Mouse (Mus musculus): Measurements from ENCODE around the gene Gm49321. TPM values are rescaled to one million over a fixed set of nuclear protein-coding genes. Genes with fewer than 3 reads are reported as not detected.

The Gm49321 gene
- polyA plus RNA-seq, 1 experiment from 2014 or later: 14.4 TPM

DNA sequence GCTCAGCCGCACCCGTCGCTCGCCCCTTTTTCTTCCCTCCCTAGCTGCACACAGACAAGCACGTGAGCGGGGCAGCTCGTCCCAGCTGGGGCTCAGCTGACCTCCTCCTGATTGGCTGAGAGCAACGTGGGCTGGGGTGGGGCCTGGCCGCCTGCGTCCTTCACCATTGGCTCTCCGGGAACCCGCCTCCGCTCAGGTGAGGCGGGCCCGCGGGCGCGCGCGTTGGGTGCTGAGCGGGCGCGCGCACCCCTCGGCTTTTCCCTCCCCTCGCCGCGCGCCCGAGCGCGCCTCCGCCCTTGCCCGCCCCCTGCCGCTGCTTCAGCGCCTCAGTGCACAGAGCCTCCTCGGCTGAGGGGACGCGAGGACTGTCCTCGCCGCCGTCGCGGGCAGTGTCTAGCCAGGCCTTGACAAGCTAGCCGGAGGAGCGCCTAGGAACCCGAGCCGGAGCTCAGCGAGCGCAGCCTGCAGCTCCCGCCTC is 29.7 kb upstream of the Gm49321 start:
- no peaks in the 10 kb centered on the region for H3K36me3 ChIP-seq
- H3K27me3 ChIP-seq (ENCODE audit: low read depth, poor library complexity, severe bottlenecking): no peaks in the 10 kb centered on the region
- H3K9me3 ChIP-seq (replicated peaks): no peaks in the 10 kb centered on the region
- DNase-seq (ENCODE audit: low spot score): peak; percentile 98
- H3K4me3 ChIP-seq: peak overlapping the region; percentile 93
- under 1% methylated on average over 45 of the region's 51 CpGs for WGBS
- peaks cover 19% of the 10 kb centered on the region for H3K4me1 ChIP-seq
- H3K27ac ChIP-seq: peak overlapping the region; percentile 99

DNA sequence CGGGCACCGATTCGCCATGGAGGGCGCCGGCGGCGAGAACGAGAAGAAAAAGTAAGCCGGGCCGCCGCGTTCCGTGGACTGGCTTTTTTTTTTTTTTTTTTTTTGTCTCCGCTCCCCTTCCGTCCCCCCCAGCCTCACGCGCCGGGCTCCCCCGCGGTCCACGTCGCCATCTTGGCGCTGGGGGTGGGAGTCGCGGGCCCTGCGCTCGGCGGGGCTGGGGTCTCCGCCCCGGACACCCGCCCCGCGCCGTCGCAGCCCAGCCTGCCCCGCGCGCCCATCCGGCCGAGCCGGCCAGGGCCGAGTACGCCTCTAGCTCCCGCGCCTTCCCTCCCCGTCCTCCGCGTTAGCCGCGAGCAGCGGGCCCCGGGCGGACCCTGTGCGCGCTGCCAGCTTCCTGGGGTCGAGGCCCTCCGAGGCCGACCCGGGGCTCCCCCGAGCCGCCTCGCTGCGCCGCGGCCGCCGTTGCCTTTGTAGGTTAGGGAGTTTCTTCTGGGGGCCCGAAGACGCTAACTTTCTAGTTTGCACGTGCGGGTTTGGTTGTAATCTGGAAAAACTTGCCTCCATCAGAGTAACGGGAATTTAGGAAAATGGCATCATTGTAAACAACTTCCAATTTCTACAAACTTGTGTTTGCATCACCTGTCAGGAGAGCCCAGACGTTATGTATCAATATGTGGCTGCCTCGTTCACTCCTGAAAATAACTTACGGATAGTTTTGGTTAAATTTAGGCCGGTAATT is 29.0 kb upstream of the Gm49321 start:
- peak overlapping the region; percentile 99 for H3K27ac ChIP-seq
- peak; percentile 83 for DNase-seq (ENCODE audit: low spot score)
- H3K9me3 ChIP-seq (replicated peaks): no peaks in the 10 kb centered on the region
- no peaks in the 10 kb centered on the region for H3K27me3 ChIP-seq (ENCODE audit: low read depth, poor library complexity, severe bottlenecking)
- peak overlapping the region; percentile 93 for H3K4me3 ChIP-seq
- H3K4me1 ChIP-seq: peaks cover 19% of the 10 kb centered on the region
- H3K36me3 ChIP-seq: no peaks in the 10 kb centered on the region
- under 1% methylated on average over 76 of the region's 76 CpGs for WGBS

DNA sequence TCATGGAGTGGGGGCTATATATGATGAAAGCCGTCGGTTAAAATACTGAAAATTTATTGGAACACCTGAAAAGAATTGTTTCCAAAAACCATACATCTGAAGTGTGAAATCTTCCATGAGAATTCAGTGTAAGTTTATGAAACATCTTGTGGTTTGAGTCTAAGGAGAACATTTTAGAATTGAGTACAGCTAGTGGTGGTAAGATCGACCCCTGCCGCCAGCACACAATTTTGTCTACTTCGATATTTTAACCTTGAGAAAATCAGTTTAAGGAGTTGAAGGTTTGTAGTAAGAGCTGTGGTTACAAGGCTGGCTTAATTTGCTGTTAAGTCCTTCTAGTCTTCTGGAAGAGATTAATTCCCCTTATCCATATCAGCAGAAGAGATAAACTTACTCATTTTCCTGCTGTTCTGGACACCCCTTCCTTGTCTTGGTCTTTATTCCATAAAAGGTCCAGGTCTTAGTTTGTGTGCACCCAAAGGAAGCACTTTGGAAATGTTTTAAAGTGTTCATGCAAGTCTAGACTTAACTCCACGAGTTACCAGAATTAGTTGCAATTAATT is 28.4 kb upstream of the Gm49321 start:
- Histone ChIP-seq H3K27ac (peak overlapping the region; percentile 99), H3K36me3 (no peaks in the 10 kb centered on the region), H3K27me3 (ENCODE audit: low read depth, poor library complexity, severe bottlenecking) (no peaks in the 10 kb centered on the region), H3K9me3 (replicated peaks) (no peaks in the 10 kb centered on the region), H3K4me1 (peaks cover 19% of the 10 kb centered on the region), H3K4me3 (peak overlapping the region; percentile 93)
- WGBS: 11% methylated on average over 6 of the region's 6 CpGs
- no peak for DNase-seq (ENCODE audit: low spot score)

DNA sequence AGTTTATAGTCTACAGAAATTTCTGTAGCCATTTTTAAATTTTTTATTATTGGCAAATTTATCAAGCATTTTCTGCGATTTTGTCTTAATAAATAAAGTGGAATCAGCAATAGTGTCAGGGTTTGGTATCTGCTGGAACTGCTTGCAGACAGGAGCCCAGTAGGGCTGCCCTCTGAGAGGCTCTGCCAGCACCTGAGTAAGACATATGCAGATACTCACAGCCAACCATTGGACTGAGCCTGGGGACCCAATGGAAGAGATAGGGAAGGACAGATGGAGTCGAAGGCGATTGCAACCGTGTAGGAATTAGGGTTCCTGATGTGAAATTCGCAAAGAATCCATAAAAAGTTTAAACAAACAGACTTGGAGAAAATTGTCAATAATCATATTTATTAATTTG is 19.0 kb upstream of the Gm49321 start:
- no peak for DNase-seq (ENCODE audit: low spot score)
- H3K9me3 ChIP-seq (replicated peaks): no peaks in the 10 kb centered on the region
- WGBS: 97% methylated on average over 5 of the region's 5 CpGs
- H3K4me1 ChIP-seq: no peaks in the 10 kb centered on the region
- H3K27ac ChIP-seq: no peak overlapping the region
- no peaks in the 10 kb centered on the region for H3K36me3 ChIP-seq
- H3K27me3 ChIP-seq (ENCODE audit: low read depth, poor library complexity, severe bottlenecking): no peaks in the 10 kb centered on the region
- no peak overlapping the region for H3K4me3 ChIP-seq

DNA sequence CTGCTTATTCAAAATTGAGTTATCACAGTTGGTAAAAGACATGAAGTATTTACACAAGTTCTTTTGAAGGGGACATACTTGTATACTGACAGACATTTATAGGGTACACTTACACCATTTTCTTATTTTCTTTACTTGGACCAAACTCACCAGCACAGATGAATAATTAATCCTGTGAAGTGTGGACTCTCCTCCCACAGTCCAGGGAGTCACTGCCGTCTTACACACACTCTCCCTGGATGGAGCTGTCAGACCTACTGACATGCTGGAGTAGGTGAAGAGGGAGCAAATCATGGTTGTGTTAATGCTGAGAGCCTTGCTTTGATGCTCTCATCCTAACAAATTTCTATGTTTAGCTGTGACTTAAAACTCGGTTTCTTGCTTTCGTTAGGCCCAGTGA is 7.2 kb upstream of the Gm49321 start:
- H3K36me3 ChIP-seq: peaks cover 86% of the 10 kb centered on the region
- no peaks in the 10 kb centered on the region for H3K9me3 ChIP-seq (replicated peaks)
- 94% methylated on average over 3 of the region's 3 CpGs for WGBS
- H3K4me3 ChIP-seq: no peak overlapping the region
- no peaks in the 10 kb centered on the region for H3K27me3 ChIP-seq (ENCODE audit: low read depth, poor library complexity, severe bottlenecking)
- no peak overlapping the region for H3K27ac ChIP-seq
- no peaks in the 10 kb centered on the region for H3K4me1 ChIP-seq
- no peak for DNase-seq (ENCODE audit: low spot score)

GRCm38 (mm10) chr12:73931274-73931673 is 6.2 kb upstream of the Gm49321 start:
- WGBS: 60% methylated on average over 5 of the region's 5 CpGs
- DNase-seq (ENCODE audit: low spot score): no peak
- H3K4me3 ChIP-seq: no peak overlapping the region
- peaks cover 96% of the 10 kb centered on the region for H3K36me3 ChIP-seq
- no peak overlapping the region for H3K27ac ChIP-seq
- no peaks in the 10 kb centered on the region for H3K4me1 ChIP-seq
- no peaks in the 10 kb centered on the region for H3K9me3 ChIP-seq (replicated peaks)
- H3K27me3 ChIP-seq (ENCODE audit: low read depth, poor library complexity, severe bottlenecking): no peaks in the 10 kb centered on the region

DNA sequence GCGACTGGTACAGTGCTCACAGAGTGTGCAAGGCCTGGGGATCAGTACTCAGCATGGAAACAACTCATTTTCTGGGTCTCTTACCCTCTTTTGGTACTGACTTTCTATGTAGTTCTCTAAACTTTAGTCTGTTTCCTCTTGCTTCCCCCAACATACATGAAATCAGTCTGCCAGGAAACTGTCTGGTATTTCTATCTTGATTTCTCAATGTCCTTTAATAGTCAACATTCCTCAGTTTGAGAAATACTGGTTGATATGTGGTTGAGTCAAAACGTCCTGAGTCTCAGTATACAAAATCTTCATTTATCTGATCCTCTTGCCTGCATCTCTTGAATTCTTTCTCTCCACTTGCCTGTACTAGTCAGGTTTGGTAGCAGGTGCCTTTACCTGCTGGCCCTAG is 2.9 kb upstream of the Gm49321 start:
- DNase-seq (ENCODE audit: low spot score): no peak
- no peaks in the 10 kb centered on the region for H3K9me3 ChIP-seq (replicated peaks)
- WGBS: 83% methylated on average over 2 of the region's 2 CpGs
- no peak overlapping the region for H3K27ac ChIP-seq
- peaks cover 99% of the 10 kb centered on the region for H3K36me3 ChIP-seq
- no peak overlapping the region for H3K4me3 ChIP-seq
- no peaks in the 10 kb centered on the region for H3K4me1 ChIP-seq
- H3K27me3 ChIP-seq (ENCODE audit: low read depth, poor library complexity, severe bottlenecking): no peaks in the 10 kb centered on the region

- no peak overlapping the region for H3K4me3 ChIP-seq
- no peaks in the 10 kb centered on the region for H3K27me3 ChIP-seq (ENCODE audit: low read depth, poor library complexity, severe bottlenecking)
- peaks cover 99% of the 10 kb centered on the region for H3K36me3 ChIP-seq
- DNase-seq (ENCODE audit: low spot score): no peak
- H3K9me3 ChIP-seq (replicated peaks): no peaks in the 10 kb centered on the region
- no peak overlapping the region for H3K27ac ChIP-seq
- 95% methylated on average over 6 of the region's 6 CpGs for WGBS
- H3K4me1 ChIP-seq: no peaks in the 10 kb centered on the region
Observed at GRCm38 (mm10) chr12:73939542-73939941, 2.1 kb downstream of the Gm49321 start.

- no peak overlapping the region for H3K4me3 ChIP-seq
- peaks cover 28% of the 10 kb centered on the region; the same call in 1 of the 2 replicates for H3K27me3 ChIP-seq (ENCODE audit: low read depth, poor library complexity, severe bottlenecking)
- peaks cover 48% of the 10 kb centered on the region for H3K36me3 ChIP-seq
- 94% methylated on average over 4 of the region's 4 CpGs for WGBS
- no peaks in the 10 kb centered on the region for H3K9me3 ChIP-seq (replicated peaks)
- H3K4me1 ChIP-seq: peaks cover 8% of the 10 kb centered on the region
- no peak for DNase-seq (ENCODE audit: low spot score)
- no peak overlapping the region for H3K27ac ChIP-seq
Observed at GRCm38 (mm10) chr12:73948415-73948814, 11.0 kb downstream of the Gm49321 start.

DNA sequence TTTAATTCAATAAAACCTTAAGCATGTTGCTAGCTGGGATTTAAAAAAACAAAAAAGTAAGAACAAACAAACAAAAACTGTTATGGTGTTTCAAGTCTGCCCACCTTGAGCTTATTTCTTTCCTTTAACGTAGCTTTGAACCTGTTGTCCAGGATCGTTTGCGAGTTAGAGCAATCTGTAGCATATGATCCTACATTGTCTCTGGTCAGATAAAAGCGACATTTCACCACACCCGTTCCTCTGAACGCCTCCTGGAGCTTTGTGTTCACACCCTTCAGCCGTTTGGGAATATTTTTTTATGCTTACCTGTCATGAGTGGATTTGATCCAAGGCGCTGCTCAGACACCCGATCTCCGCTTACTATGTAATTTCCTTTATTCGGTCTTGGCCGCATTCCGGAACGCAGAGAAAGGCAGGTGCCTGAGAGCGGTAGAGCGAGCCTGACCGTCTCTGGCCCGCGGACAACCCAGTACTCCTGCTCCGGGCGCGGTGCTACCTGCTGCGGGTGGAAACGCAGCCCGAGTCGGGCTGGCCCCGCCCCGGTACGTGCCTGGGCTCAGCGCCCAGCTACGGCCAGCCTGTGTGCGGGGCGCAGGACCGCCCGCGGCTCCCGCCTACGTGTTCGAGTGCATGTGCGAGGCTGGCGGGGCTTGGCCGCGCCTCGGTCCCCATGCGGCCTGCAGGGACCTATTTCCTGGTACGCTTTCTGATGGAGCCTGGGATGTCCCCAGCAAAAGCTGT is 12.0 kb downstream of the Gm49321 start:
- 9% methylated on average over 46 of the region's 46 CpGs for WGBS

DNA sequence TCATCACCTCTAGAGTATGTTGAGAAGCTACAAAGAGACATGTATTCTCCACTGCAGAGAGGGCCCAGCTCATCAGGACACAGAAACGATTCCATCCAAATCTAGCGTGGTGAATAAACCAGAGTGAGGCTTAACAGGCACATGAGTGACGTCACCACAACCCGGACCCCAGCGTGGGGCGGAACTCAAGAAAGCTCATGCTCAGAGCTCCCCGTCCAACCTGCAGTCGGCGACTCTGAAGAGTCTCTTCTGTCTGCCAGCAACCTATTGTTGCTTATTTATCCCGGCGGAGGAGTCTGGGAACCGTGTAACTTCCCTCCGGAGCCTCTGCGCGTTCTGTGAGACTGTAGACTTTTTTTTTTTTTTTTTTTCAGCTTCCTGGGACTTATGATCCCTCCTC is 15.4 kb downstream of the Gm49321 start:
- DNase-seq (ENCODE audit: low spot score): peak; percentile 59
- Histone ChIP-seq H3K36me3 (peaks cover 8% of the 10 kb centered on the region; the same call in 1 of the 2 replicates), H3K9me3 (replicated peaks) (no peaks in the 10 kb centered on the region), H3K4me3 (peak overlapping the region; percentile 45), H3K27ac (no peak overlapping the region), H3K4me1 (peaks cover 10% of the 10 kb centered on the region), H3K27me3 (ENCODE audit: low read depth, poor library complexity, severe bottlenecking) (peaks cover 29% of the 10 kb centered on the region; the same call in 1 of the 2 replicates)
- WGBS: 16% methylated on average over 15 of the region's 15 CpGs

More for the DNA sequence above, 12.0 kb downstream of the Gm49321 start:
- peaks cover 32% of the 10 kb centered on the region; the same call in 1 of the 2 replicates for H3K27me3 ChIP-seq (ENCODE audit: low read depth, poor library complexity, severe bottlenecking)
- peaks cover 10% of the 10 kb centered on the region for H3K4me1 ChIP-seq
- H3K27ac ChIP-seq: peak overlapping the region; percentile 71
- peak overlapping the region; percentile 46 for H3K4me3 ChIP-seq
- H3K9me3 ChIP-seq (replicated peaks): no peaks in the 10 kb centered on the region
- peaks cover 37% of the 10 kb centered on the region for H3K36me3 ChIP-seq
- peak; percentile 60 for DNase-seq (ENCODE audit: low spot score)

DNA sequence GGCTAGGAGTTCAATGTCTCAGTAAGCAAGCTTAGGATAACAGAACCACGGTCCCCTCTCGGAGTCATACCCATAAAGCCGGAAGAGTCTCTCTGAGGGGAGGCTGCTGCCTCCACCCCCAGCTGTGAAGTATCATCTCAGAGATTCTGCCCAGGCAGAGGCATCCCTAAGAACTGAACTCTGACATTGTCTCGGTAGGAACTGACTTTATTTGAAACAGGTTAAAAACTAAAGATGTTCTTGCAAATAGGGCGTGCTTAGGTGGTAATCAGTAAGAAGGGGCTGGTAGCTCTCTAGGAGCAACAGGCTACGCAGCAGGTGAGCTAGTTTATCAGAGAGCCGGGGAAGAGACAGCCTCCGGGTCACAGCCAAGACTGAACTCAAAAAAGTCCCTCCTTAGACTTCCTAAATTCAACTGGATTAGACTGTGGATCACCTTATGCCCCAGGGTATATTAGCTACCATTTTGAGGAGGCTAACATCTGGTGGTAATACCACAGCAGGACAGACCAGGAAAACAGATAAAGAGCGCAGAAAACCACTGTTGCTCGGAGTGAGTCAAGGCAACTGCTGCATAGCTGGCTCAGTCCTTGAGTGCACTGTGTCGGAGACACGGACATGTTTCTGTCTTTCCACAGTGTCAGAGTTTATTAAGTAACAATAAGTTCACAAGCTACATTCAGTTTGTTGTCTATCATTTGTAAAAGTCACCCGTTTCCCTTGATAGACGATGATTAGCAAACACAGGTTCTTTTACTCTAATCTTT is 16.1 kb downstream of the Gm49321 start:
- peak; percentile 25 for DNase-seq (ENCODE audit: low spot score)
- peak overlapping the region; percentile 45 for H3K4me3 ChIP-seq
- H3K36me3 ChIP-seq: peaks cover 4% of the 10 kb centered on the region; the same call in 1 of the 2 replicates
- no peaks in the 10 kb centered on the region for H3K9me3 ChIP-seq (replicated peaks)
- WGBS: 55% methylated on average over 14 of the region's 14 CpGs
- H3K27me3 ChIP-seq (ENCODE audit: low read depth, poor library complexity, severe bottlenecking): peaks cover 23% of the 10 kb centered on the region; the same call in 1 of the 2 replicates
- no peak overlapping the region for H3K27ac ChIP-seq
- peaks cover 10% of the 10 kb centered on the region for H3K4me1 ChIP-seq

Measured in limb, embryonic 10.5 days (tissue).